Mouse (Mus musculus) forebrain, embryonic 10.5 days (tissue): Measurements from ENCODE around the gene Slc13a5. TPM values are rescaled to one million over a fixed set of nuclear protein-coding genes. Genes with fewer than 3 reads are reported as not detected.

Experiments used
- DNase-seq: peaks from one replicate; pipeline ENCODE4 v3.0.0-alpha.2; 2017; ENCODE audit warnings: low spot score; ENCODE audit errors: extremely low spot score
- H3K27ac ChIP-seq: fragments of 300-500 bp; sonication (generic); 2 replicates; pipeline ENCODE4 v1.5.1; 2016; ENCODE audit warnings: mild to moderate bottlenecking
- H3K27me3 ChIP-seq: fragments of 300-500 bp; sonication (generic); 2 replicates; pipeline ENCODE4 v1.6.1; 2016; ENCODE audit warnings: mild to moderate bottlenecking; ENCODE audit not compliant: poor library complexity, severe bottlenecking
- H3K36me3 ChIP-seq: fragments of 300-500 bp; sonication (generic); replicated peaks from 2 replicates; pipeline ENCODE4 v1.6.1; 2016; ENCODE audit warnings: mild to moderate bottlenecking, moderate library complexity
- H3K4me1 ChIP-seq: fragments of 300-500 bp; sonication (generic); 2 replicates; pipeline ENCODE4 v1.6.1; 2016
- H3K4me3 ChIP-seq: fragments of 300-500 bp; sonication (generic); 2 replicates; pipeline ENCODE4 v1.5.1; 2016; ENCODE audit warnings: mild to moderate bottlenecking, moderate library complexity
- H3K9me3 ChIP-seq: fragments of 300-500 bp; sonication (generic); 2 replicates; pipeline ENCODE4 v1.6.1; 2016; ENCODE audit warnings: mild to moderate bottlenecking, moderate library complexity
- WGBS: fragments of 180-500 bp; shearing (Covaris S2); methylation state at CpG from one replicate; pipeline ENCODE4 v1.1.7; 2016; 5-methylcytosine and 5-hydroxymethylcytosine counted together
- polyA plus RNA-seq: library from polyadenylated mRNA; unstranded; fragments of >200 nt; fragmentation: Nextera tagmentation; extraction: Ambion mirVana; gene quantifications from 2 replicates; pipeline ENCODE4 v1.2.1, GENCODE M21; 2016

Gene Slc13a5
- 0.20 TPM in 1 of 2 replicates, not detected in the other for polyA plus RNA-seq

DNA sequence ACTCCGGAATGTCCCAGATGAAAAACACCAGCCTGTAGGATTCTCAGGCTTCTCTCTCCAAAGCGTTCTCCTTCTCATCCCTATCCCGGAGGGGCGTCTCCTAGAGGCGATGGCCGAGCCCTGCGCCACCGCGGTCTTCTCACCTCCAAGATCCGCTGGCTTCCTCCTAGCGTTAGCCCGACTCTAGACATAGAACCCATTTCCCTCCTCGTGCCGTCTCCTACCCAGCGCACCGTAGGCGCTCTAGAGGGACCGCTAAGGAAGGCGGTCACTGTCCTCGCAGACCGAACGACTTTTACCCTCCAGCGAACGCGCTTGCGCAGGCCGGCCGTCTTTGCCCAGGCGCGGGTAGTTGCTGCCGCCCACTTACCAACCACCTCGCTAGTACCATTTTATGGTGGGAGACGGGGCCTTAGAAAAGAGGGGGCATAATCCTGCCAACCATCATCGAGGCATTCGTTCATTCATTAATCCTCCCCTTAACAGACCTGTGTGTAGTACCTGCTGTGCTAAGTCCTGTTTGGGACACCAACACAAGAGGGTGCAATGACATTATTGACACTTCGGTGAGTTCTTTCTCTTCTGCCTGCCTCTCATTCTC lies at the start of gene Slc13a5:
Gene Slc13a5, minus strand, starts transcription at position 263 of the 601 bp plus-strand sequence.
- H3K4me3 ChIP-seq = peak within 1 kb of the TSS; percentile 59
- no peaks in the 10 kb centered on the region for H3K36me3 ChIP-seq
- no peaks in the 10 kb centered on the region for H3K9me3 ChIP-seq
- 3% methylated on average over 36 of the region's 36 CpGs for WGBS
- peaks cover 27% of the 10 kb centered on the region for H3K4me1 ChIP-seq
- DNase-seq = no peak
- H3K27ac ChIP-seq = 0 out of 2 replicates have a peak within 1 kb of the TSS, but pooled peaks have one; percentile 8
- peaks cover 60% of the 10 kb centered on the region for H3K27me3 ChIP-seq

DNA sequence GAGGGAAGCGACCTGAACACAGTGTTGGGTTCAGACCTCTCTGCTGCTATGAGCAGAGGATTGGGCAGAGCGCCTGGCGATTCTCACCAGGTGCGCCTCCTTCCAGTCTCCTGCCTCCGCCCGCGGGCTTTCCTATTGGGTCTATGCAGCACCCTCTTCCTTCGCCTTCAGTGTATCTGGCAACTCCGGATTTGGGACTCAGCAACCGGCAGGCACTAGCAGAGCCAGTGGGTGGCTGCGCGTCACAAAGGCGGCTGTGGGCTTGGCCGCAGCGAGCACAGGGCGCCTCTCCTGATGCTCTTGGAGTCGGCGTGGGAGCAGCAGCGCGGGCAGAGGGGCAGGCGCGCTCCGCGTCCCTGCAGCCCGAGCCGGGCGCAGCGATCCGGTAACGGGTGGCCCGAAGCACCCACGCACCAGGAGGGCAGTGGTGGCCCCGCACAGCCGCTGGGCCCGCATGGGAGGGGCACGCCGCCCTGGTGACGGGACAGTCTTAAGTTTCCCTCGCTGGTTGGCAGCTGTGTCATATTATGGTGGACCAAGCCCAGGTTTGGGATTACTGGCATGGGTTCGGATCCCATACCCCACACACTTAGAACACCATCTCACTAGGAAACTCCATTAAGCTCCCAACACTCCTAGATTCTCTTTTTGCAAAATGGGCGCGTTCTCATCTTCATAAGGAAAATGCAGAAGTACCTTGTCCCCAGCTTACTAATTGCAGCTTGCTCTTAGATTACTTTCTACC lies 47.3 kb upstream of the Slc13a5 start, which contains the start of gene Fbxo39:
Gene Fbxo39, plus strand, starts transcription at position 294 of the 745 bp plus-strand sequence.
- H3K27ac ChIP-seq = no peak within 1 kb of the TSS
- 9% methylated on average over 41 of the region's 42 CpGs for WGBS

DNA sequence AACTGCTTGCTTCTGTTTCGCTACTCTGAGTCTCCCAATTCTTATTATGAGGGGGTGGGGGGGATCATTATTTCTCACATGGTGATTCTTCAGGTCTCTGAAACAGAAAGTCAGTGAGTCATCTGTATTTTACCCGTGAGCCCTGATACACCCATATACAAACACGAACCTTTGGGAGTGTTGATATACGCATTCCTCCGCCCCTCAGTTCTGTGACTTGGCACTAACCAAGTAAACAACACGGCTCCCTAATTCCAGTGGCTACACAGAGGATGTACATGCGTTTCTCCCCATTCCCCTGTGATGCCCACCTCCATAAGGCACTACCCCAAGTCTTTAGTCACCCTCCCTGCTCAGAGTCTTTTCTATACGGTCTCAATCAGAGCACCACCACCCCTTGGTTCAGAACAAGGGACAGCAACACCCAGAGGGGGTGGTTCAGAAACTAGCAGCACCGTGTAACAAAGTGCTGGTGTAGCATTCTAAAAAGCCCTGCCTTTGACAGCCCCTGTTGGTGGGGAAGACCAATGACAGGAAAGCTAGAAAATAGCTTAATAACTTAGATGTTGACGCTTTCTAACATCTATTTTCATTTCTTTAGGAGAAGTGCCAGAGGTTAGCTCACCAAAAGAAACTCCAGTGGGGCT lies 44.5 kb upstream of the Slc13a5 start:
- no peak for DNase-seq
- 86% methylated on average over 10 of the region's 10 CpGs for WGBS
- no peak overlapping the region for H3K27ac ChIP-seq

More for the DNA sequence above, 47.3 kb upstream of the Slc13a5 start, which contains the start of gene Fbxo39:
- Histone ChIP-seq H3K4me1 (peaks cover 6% of the 10 kb centered on the region), H3K36me3 (no peaks in the 10 kb centered on the region), H3K27me3 (peaks cover 34% of the 10 kb centered on the region), H3K9me3 (no peaks in the 10 kb centered on the region), H3K4me3 (peak within 1 kb of the TSS; percentile 42)
- DNase-seq = no peak

DNA sequence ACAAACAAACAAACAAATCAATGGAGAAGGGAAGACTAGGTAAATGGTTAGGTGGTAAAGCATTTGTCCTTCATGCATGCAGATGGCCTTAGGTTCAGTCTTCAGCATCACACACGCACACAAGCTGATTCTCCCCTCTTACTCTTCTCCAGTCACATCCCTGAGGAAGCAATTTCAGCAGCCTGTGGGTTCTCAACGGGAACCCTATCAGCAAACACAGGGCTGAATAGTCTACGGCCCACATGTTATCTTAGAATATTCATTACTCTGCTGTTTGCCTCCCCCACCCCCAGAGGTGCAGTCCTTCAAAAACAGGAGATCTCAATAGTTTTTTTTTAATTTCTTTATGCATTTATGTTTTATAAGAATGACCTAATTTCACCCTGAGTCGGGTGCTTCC lies 43.5 kb upstream of the Slc13a5 start:
- Histone ChIP-seq H3K4me1 (peaks cover 6% of the 10 kb centered on the region), H3K27ac (no peak overlapping the region), H3K27me3 (peaks cover 31% of the 10 kb centered on the region), H3K9me3 (no peaks in the 10 kb centered on the region), H3K4me3 (no peak overlapping the region), H3K36me3 (no peaks in the 10 kb centered on the region)
- no peak for DNase-seq
- WGBS = 79% methylated on average over 4 of the region's 4 CpGs

More for the DNA sequence above, 44.5 kb upstream of the Slc13a5 start:
- peaks cover 6% of the 10 kb centered on the region for H3K4me1 ChIP-seq
- no peaks in the 10 kb centered on the region for H3K9me3 ChIP-seq
- H3K27me3 ChIP-seq = peaks cover 34% of the 10 kb centered on the region
- no peaks in the 10 kb centered on the region for H3K36me3 ChIP-seq
- no peak overlapping the region for H3K4me3 ChIP-seq

DNA sequence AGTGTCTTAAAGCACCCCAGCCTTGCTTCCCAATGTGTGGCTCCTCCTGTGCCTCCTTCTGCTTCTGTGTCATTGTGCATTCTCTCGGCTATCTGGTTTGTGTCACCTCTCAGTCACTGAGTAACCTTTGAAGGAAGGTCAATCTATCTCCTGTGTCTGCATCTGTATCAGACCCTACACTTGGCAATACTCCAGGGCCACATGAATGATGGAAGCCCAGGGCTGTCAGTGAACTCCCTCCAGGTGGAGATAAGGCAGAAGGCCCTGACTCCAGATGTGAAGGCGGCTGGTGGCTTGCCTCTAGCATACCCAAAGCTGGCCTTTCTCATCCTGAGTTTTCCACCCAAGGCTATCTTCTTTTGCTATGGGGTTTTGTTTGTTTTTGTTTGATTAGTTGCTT lies 42.0 kb upstream of the Slc13a5 start:
- 69% methylated on average over 2 of the region's 2 CpGs for WGBS
- no peaks in the 10 kb centered on the region for H3K9me3 ChIP-seq

DNA sequence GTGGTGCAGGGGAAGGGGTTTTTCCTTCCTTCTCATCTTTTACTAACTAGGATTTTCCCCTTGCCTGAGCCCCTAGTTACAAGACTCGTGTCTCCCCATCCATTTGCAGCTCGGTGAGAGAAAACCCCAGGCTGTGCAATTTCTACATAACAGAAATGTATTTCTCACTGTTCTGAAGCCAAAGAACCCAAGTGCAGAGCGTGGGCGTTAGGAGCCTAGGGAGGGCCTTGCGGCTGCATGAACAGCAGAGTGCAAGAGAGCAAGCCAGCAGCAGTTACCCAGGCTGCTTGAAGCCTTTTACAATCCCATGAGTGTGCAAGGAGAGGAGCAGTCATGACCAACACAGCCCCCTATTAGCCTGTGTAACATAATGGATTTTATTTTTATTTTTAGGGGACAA lies 40.4 kb upstream of the Slc13a5 start:
- no peak for DNase-seq
- no peaks in the 10 kb centered on the region for H3K36me3 ChIP-seq
- no peaks in the 10 kb centered on the region for H3K4me1 ChIP-seq
- no peaks in the 10 kb centered on the region for H3K9me3 ChIP-seq
- peaks cover 1% of the 10 kb centered on the region; the same call in 1 of the 2 replicates for H3K27me3 ChIP-seq
- 85% methylated on average over 5 of the region's 5 CpGs for WGBS
- no peak overlapping the region for H3K27ac ChIP-seq
- no peak overlapping the region for H3K4me3 ChIP-seq

More for the DNA sequence above, 42.0 kb upstream of the Slc13a5 start:
- no peaks in the 10 kb centered on the region for H3K36me3 ChIP-seq
- H3K27ac ChIP-seq = no peak overlapping the region
- peaks cover under 1% of the 10 kb centered on the region for H3K4me1 ChIP-seq
- H3K4me3 ChIP-seq = no peak overlapping the region
- DNase-seq = no peak
- H3K27me3 ChIP-seq = peaks cover 16% of the 10 kb centered on the region

DNA sequence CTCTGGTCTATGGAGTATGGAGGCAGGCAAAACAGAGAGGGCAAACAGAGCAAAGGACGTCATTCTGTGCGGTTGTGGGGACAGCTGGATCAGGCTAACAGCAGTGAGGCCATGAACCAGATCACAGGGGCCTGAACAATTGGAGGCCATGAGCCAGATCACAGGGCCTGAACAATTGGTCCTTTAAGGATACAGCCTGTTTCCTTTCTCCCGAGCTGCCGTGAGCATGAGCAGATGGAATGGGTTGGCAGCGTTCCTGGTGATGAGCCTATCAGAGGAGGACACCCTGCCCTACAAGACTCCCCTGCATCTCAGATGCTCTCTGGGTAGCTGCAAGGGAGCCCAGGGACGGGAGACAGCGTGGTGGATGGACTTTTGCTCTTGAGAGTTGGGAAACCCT lies 35.2 kb upstream of the Slc13a5 start:
- Histone ChIP-seq H3K27ac (no peak overlapping the region), H3K36me3 (no peaks in the 10 kb centered on the region), H3K4me1 (peaks cover 9% of the 10 kb centered on the region; the same call in 1 of the 2 replicates), H3K4me3 (no peak overlapping the region), H3K9me3 (no peaks in the 10 kb centered on the region), H3K27me3 (no peaks in the 10 kb centered on the region)
- DNase-seq = no peak
- 84% methylated on average over 7 of the region's 7 CpGs for WGBS

DNA sequence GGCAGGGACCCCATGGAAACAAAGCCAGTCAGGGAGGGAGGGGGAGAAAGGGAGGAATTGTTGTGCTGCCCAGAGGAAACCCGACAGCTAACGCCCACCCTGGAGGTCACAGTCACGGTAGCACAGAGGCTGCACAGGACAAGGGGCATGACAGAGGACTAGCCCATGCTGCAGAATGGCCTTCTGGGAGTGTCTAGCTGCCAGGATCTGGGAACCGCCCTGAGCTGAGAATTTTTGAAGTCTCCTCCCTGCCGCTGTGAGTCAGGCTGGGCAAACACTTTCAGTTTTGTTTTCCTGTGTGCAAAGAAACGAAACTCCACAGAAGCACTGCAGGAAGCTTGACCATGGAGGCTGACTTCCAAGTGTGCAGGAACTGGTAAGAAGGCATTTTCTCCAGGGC lies 34.3 kb upstream of the Slc13a5 start, which contains the start of gene Xaf1:
Gene Xaf1, plus strand, starts transcription at position 296 of the 400 bp plus-strand sequence.
- WGBS = 46% methylated on average over 6 of the region's 6 CpGs
- H3K27me3 ChIP-seq = no peaks in the 10 kb centered on the region
- peaks cover 9% of the 10 kb centered on the region; the same call in 1 of the 2 replicates for H3K4me1 ChIP-seq
- H3K9me3 ChIP-seq = no peaks in the 10 kb centered on the region
- DNase-seq = no peak
- no peak within 1 kb of the TSS for H3K4me3 ChIP-seq
- peak within 1 kb of the TSS; percentile 21; the same call in 1 of the 2 replicates for H3K27ac ChIP-seq
- H3K36me3 ChIP-seq = no peaks in the 10 kb centered on the region

DNA sequence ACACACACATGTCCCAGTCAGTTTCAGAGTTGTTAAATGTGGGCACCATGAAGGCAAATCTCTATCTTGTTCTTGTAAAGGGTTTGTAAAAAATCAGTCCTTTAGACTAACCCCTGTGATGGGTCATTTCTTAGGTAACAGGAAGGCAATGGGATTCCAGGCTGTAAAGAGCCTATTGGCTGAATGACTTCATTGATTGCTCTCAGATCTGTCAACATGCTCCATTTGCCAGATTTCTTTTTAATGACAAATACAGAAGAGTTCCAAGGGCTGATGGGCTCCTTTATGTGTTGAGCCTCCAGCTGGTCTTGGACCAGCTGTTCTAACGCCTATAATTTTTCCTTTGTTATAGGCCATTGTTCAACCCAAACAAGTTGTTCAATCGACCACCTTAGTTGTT lies 26.1 kb upstream of the Slc13a5 start:
- H3K36me3 ChIP-seq = no peaks in the 10 kb centered on the region
- no peak for DNase-seq
- H3K4me3 ChIP-seq = no peak overlapping the region
- no peaks in the 10 kb centered on the region for H3K27me3 ChIP-seq
- H3K4me1 ChIP-seq = no peaks in the 10 kb centered on the region
- H3K9me3 ChIP-seq = no peaks in the 10 kb centered on the region
- WGBS = 80% methylated on average over 2 of the region's 2 CpGs
- H3K27ac ChIP-seq = no peak overlapping the region

DNA sequence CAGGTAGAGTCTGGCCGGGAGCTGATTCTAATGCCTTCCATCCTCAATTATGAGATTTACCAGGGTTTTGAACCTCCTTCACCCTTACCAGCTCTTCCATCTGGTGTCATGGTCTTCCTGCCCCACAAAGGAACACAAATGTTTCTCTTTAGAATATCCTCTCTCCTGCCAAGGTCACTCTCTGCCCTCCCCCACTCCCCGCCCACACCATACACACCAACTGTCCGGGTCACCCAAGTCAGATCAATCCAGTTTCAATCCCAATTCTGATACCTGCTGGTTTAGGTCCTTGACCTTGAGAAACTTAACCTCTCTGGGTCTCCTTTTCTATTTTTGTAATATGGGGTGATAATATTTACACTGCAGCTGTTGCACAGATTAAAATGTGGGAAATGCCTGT lies 20.5 kb upstream of the Slc13a5 start:
- Histone ChIP-seq H3K4me3 (no peak overlapping the region), H3K27ac (no peak overlapping the region), H3K9me3 (no peaks in the 10 kb centered on the region), H3K36me3 (no peaks in the 10 kb centered on the region), H3K27me3 (no peaks in the 10 kb centered on the region), H3K4me1 (no peaks in the 10 kb centered on the region)
- DNase-seq = no peak
- 98% methylated on average over 3 of the region's 3 CpGs for WGBS

DNA sequence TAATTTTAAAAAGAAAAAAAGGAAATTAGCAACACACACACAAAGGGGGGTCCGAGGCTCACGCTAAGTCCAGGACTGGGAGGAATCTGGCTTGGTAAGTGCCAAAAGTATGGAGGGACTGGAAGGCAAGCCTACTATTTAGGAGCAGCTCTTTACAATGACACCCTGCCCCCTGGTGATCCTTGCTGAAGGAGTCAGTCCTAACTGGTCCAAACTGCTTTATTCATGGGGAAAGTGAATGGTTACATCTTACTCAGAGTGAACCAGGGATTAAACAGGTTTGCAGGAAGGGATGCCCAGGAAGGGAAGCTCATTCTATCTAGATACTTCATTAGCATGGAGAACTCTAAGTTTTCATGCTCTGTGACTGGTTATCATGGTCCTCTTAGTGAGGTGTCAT lies 20.1 kb upstream of the Slc13a5 start:
- H3K27ac ChIP-seq = no peak overlapping the region
- H3K27me3 ChIP-seq = no peaks in the 10 kb centered on the region
- H3K4me1 ChIP-seq = no peaks in the 10 kb centered on the region
- H3K4me3 ChIP-seq = no peak overlapping the region
- H3K36me3 ChIP-seq = no peaks in the 10 kb centered on the region
- H3K9me3 ChIP-seq = no peaks in the 10 kb centered on the region
- DNase-seq = no peak
- 93% methylated on average over 2 of the region's 2 CpGs for WGBS

DNA sequence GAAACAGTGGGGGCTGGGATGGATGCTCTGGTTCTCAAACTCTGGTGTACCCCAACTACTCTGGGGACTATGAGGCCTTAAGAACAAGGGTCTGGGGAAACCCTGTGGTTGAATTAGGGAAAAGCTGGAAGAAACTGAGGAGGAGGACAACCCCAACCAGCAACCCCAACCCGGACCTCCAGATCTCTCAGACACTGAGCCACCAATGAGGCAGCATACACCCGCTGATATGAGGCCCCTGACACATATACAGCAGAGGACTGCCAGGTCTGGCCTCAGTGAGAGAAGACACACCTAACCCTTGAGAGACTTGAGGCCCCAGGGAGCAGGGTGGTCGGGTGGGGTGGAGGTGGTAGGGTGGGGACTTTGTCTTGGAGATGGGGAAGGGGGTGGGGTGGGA lies 19.6 kb upstream of the Slc13a5 start:
- Histone ChIP-seq H3K9me3 (no peaks in the 10 kb centered on the region), H3K27ac (no peak overlapping the region), H3K4me1 (0 out of 2 replicates have a peak, but pooled peaks cover 3% of the 10 kb centered on the region), H3K36me3 (no peaks in the 10 kb centered on the region), H3K4me3 (no peak overlapping the region), H3K27me3 (no peaks in the 10 kb centered on the region)
- WGBS = 86% methylated on average over 3 of the region's 3 CpGs
- no peak for DNase-seq
